Mouse (Mus musculus): Measurements from ENCODE around the gene 1700017B05Rik.
A peak's percentile ranks its signal among the peaks of the same experiment; 100 is the strongest.

Gene 1700017B05Rik

GRCm38 (mm10) chr9:57271837-57272562, 9.6 kb upstream of the 1700017B05Rik start:
- no peak for DNase-seq

- no peak for DNase-seq
Measured at GRCm38 (mm10) chr9:57271081-57271480, 8.7 kb upstream of the 1700017B05Rik start.

- DNase-seq, result no peak
Measured at GRCm38 (mm10) chr9:57270399-57270798, 8.0 kb upstream of the 1700017B05Rik start.

- DNase-seq, result no peak
Measured at GRCm38 (mm10) chr9:57269384-57269783, 7.0 kb upstream of the 1700017B05Rik start.

- peak; percentile 49 for DNase-seq
Measured at GRCm38 (mm10) chr9:57268575-57268974, 6.2 kb upstream of the 1700017B05Rik start.

GRCm38 (mm10) chr9:57268078-57268477, 5.7 kb upstream of the 1700017B05Rik start:
- DNase-seq, result no peak

- DNase-seq, result no peak
Measured at GRCm38 (mm10) chr9:57267421-57267820, 5.0 kb upstream of the 1700017B05Rik start.

GRCm38 (mm10) chr9:57265125-57265524, 2.7 kb upstream of the 1700017B05Rik start:
- no peak for DNase-seq

GRCm38 (mm10) chr9:57262795-57263684, 628 bp upstream of the 1700017B05Rik start:
- DNase-seq, result no peak

GRCm38 (mm10) chr9:57261516-57261912, 898 bp downstream of the 1700017B05Rik start:
- DNase-seq, result peak; percentile 83

- DNase-seq, result peak; percentile 49
Measured at GRCm38 (mm10) chr9:57260940-57261339, 1.5 kb downstream of the 1700017B05Rik start.

GRCm38 (mm10) chr9:57259736-57260135, 2.7 kb downstream of the 1700017B05Rik start:
- peak; percentile 97 for DNase-seq

- DNase-seq, result no peak
Measured at GRCm38 (mm10) chr9:57257627-57258026, 4.8 kb downstream of the 1700017B05Rik start.

GRCm38 (mm10) chr9:57256861-57257260, 5.6 kb downstream of the 1700017B05Rik start:
- DNase-seq, result no peak

- DNase-seq, result no peak
Measured at GRCm38 (mm10) chr9:57256309-57256708, 6.1 kb downstream of the 1700017B05Rik start.

- DNase-seq, result no peak
Measured at GRCm38 (mm10) chr9:57254823-57255495, 7.5 kb downstream of the 1700017B05Rik start.

GRCm38 (mm10) chr9:57254061-57254460, 8.4 kb downstream of the 1700017B05Rik start:
- DNase-seq, result no peak

GRCm38 (mm10) chr9:57251139-57251538, 11.3 kb downstream of the 1700017B05Rik start:
- DNase-seq, result no peak

GRCm38 (mm10) chr9:57250026-57250425, 12.4 kb downstream of the 1700017B05Rik start:
- DNase-seq, result no peak

- no peak for DNase-seq
Measured at GRCm38 (mm10) chr9:57248030-57248942, 14.1 kb downstream of the 1700017B05Rik start.

GRCm38 (mm10) chr9:57247201-57247671, 15.2 kb downstream of the 1700017B05Rik start:
- DNase-seq, result no peak

- DNase-seq, result no peak
Measured at GRCm38 (mm10) chr9:57246482-57246881, 15.9 kb downstream of the 1700017B05Rik start.
